Mouse (Mus musculus): ENCODE measurements at regions not wholly inside any gene's neighbourhood (a gene's known extent, or its start where the extent isn't known, plus 50 kb on each side); places are given as distances from the start of the nearest gene placed in this dataset.
"Not testable (repeated sequence)": the region's sequence is repeated elsewhere in the genome, so short reads cannot be mapped to it uniquely, and the experiment has no call there.

GRCm38 (mm10) chr9:82640277-82640676, 189.1 kb upstream of the Irak1bp1 start:
- no peaks in the 10 kb centered on the region for H3K4me1 ChIP-seq (ENCODE audit: insufficient read depth)
- no peak overlapping the region for H3K27ac ChIP-seq (ENCODE audit: low read depth)
- no peaks in the 10 kb centered on the region for H3K36me3 ChIP-seq (replicated peaks; ENCODE audit: insufficient read depth, low read length)
- WGBS (ENCODE audit: insufficient replicate concordance): 64% methylated on average over 2 of the region's 2 CpGs
- no peak overlapping the region for H3K4me3 ChIP-seq (ENCODE audit: low read depth, low read length)
- H3K9me3 ChIP-seq (ENCODE audit: low read length): no peaks in the 10 kb centered on the region
- TF ChIP-seq CTCF (IDR thresholded peaks at IDR 0.05; ENCODE audit: low read depth) (no peak), EP300 (IDR thresholded peaks at IDR 0.05; ENCODE audit: low read depth) (no peak)
- no peak for DNase-seq
- no peaks in the 10 kb centered on the region for H3K27me3 ChIP-seq (ENCODE audit: insufficient read depth, low read length)
- no peak for ATAC-seq
- H3K4me2 ChIP-seq (ENCODE audit: low read depth, low read length): no peak overlapping the region
- H3K9ac ChIP-seq (replicated peaks): no peak overlapping the region

GRCm38 (mm10) chr9:82643900-82644299, 185.4 kb upstream of the Irak1bp1 start:
- 12% methylated on average over 1 of the region's 1 CpGs for WGBS (ENCODE audit: insufficient replicate concordance)

GRCm38 (mm10) chr9:82655511-82655910, 173.8 kb upstream of the Irak1bp1 start:
- DNase-seq; H3K4me2 ChIP-seq (ENCODE audit: low read depth, low read length); ATAC-seq; H3K9me3 ChIP-seq (ENCODE audit: low read length); H3K27me3 ChIP-seq (ENCODE audit: insufficient read depth, low read length); H3K4me1 ChIP-seq (ENCODE audit: insufficient read depth); H3K9ac ChIP-seq (replicated peaks); H3K4me3 ChIP-seq (ENCODE audit: low read depth, low read length); H3K27ac ChIP-seq (ENCODE audit: low read depth); H3K36me3 ChIP-seq (replicated peaks; ENCODE audit: insufficient read depth, low read length): not testable (repeated sequence)
- WGBS (ENCODE audit: insufficient replicate concordance): 15% methylated on average over 1 of the region's 1 CpGs

More at GRCm38 (mm10) chr9:82643900-82644299, 185.4 kb upstream of the Irak1bp1 start:
- Histone ChIP-seq H3K27ac (ENCODE audit: low read depth) (no peak overlapping the region), H3K9me3 (ENCODE audit: low read length) (no peaks in the 10 kb centered on the region), H3K27me3 (ENCODE audit: insufficient read depth, low read length) (no peaks in the 10 kb centered on the region), H3K4me2 (ENCODE audit: low read depth, low read length) (no peak overlapping the region), H3K9ac (replicated peaks) (no peak overlapping the region), H3K4me1 (ENCODE audit: insufficient read depth) (no peaks in the 10 kb centered on the region), H3K36me3 (replicated peaks; ENCODE audit: insufficient read depth, low read length) (no peaks in the 10 kb centered on the region), H3K4me3 (ENCODE audit: low read depth, low read length) (no peak overlapping the region)
- TF ChIP-seq CTCF (IDR thresholded peaks at IDR 0.05; ENCODE audit: low read depth) (peak; percentile 34; the same call in 1 of the 2 replicates), EP300 (IDR thresholded peaks at IDR 0.05; ENCODE audit: low read depth) (no peak)
- no peak for DNase-seq
- no peak for ATAC-seq

GRCm38 (mm10) chr9:82682196-82682595, 147.1 kb upstream of the Irak1bp1 start:
- H3K9me3 ChIP-seq (ENCODE audit: low read length): no peaks in the 10 kb centered on the region
- H3K9ac ChIP-seq (replicated peaks): no peak overlapping the region
- no peaks in the 10 kb centered on the region for H3K27me3 ChIP-seq (ENCODE audit: insufficient read depth, low read length)
- no peak for TF ChIP-seq CTCF (IDR thresholded peaks at IDR 0.05; ENCODE audit: low read depth)
- DNase-seq: no peak
- WGBS (ENCODE audit: insufficient replicate concordance): 65% methylated on average over 1 of the region's 1 CpGs
- no peak for ATAC-seq
- no peak overlapping the region for H3K4me2 ChIP-seq (ENCODE audit: low read depth, low read length)
- H3K4me1 ChIP-seq (ENCODE audit: insufficient read depth): no peaks in the 10 kb centered on the region
- no peaks in the 10 kb centered on the region for H3K36me3 ChIP-seq (replicated peaks; ENCODE audit: insufficient read depth, low read length)
- H3K4me3 ChIP-seq (ENCODE audit: low read depth, low read length): no peak overlapping the region
- no peak overlapping the region for H3K27ac ChIP-seq (ENCODE audit: low read depth)

- ATAC-seq (no peak), DNase-seq (no peak)
- H3K9ac ChIP-seq (replicated peaks): no peak overlapping the region
- no peaks in the 10 kb centered on the region for H3K4me1 ChIP-seq (ENCODE audit: insufficient read depth)
- no peaks in the 10 kb centered on the region for H3K27me3 ChIP-seq (ENCODE audit: insufficient read depth, low read length)
- no peak overlapping the region for H3K4me3 ChIP-seq (ENCODE audit: low read depth, low read length)
- H3K9me3 ChIP-seq (ENCODE audit: low read length): no peaks in the 10 kb centered on the region
- H3K27ac ChIP-seq (ENCODE audit: low read depth): no peak overlapping the region
- H3K36me3 ChIP-seq (replicated peaks; ENCODE audit: insufficient read depth, low read length): no peaks in the 10 kb centered on the region
- WGBS (ENCODE audit: insufficient replicate concordance): 67% methylated on average over 2 of the region's 2 CpGs
- TF ChIP-seq EP300 (IDR thresholded peaks at IDR 0.05; ENCODE audit: low read depth): no peak
- TF ChIP-seq CTCF (IDR thresholded peaks at IDR 0.05; ENCODE audit: low read depth): no peak
- H3K4me2 ChIP-seq (ENCODE audit: low read depth, low read length): no peak overlapping the region
Measured at GRCm38 (mm10) chr9:82709411-82709983, 119.8 kb upstream of the Irak1bp1 start.

- TF ChIP-seq CTCF (IDR thresholded peaks at IDR 0.05; ENCODE audit: low read depth) (no peak), EP300 (IDR thresholded peaks at IDR 0.05; ENCODE audit: low read depth) (no peak)
- DNase-seq: no peak
- 72% methylated on average over 12 of the region's 12 CpGs for WGBS (ENCODE audit: insufficient replicate concordance)
- no peak for ATAC-seq
- H3K9me3 ChIP-seq (ENCODE audit: low read length): no peaks in the 10 kb centered on the region
- H3K36me3 ChIP-seq (replicated peaks; ENCODE audit: insufficient read depth, low read length): no peaks in the 10 kb centered on the region
- no peaks in the 10 kb centered on the region for H3K4me1 ChIP-seq (ENCODE audit: insufficient read depth)
- no peak overlapping the region for H3K4me3 ChIP-seq (ENCODE audit: low read depth, low read length)
- no peak overlapping the region for H3K4me2 ChIP-seq (ENCODE audit: low read depth, low read length)
- no peaks in the 10 kb centered on the region for H3K27me3 ChIP-seq (ENCODE audit: insufficient read depth, low read length)
- no peak overlapping the region for H3K9ac ChIP-seq (replicated peaks)
- no peak overlapping the region for H3K27ac ChIP-seq (ENCODE audit: low read depth)
Measured at GRCm38 (mm10) chr9:82709991-82710593, 119.2 kb upstream of the Irak1bp1 start.

Data from liver, postnatal 0 days (tissue).